Mouse (Mus musculus) kidney, adult 18-20 months (tissue): ENCODE results near the gene Fbxl21.

ENCODE experiments used
- DNase-seq: peaks from one replicate; pipeline ENCODE4 v3.0.0; 2021

Fbxl21 gene

DNA sequence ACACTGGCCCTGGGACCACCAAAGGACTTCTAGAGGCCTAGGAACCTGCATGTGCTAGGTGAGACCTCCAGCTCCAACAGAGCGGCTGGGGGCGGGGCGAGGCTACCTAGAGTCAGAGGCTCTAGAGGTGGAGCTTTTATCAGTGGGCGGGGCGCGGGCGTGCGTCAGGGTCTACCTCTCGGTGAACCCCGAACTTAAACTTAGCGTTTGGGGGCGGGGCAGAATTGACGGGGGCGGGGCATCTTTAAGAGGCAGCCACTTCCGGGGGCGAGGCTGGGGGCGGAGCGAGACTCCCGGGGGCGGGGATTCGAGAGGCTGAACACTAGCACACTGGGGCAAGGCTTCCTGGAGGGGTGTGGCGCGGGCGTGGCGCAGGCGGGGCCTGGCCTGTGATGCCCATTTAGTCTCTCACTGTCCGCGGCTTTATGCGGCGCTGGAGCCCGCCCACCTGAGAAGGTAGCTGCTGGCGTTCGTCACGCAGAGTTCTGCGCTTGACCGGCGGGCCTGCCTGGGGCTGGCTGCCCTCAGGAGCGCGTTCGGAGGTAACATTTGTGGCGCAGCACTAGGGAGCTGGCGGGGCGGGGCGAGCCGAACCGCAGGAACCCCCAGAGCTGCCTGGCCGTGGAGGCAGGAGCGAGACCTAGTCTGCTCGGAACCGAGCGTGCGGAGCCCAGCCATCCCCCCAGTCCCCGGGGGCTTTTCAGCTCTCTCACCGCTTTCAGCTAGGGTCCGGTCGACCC, at the start of gene Fbxl21:
Fbxl21 (plus strand) TSS at position 392 of the 740 bp plus-strand sequence.
- DNase-seq: peak; percentile 97

DNA sequence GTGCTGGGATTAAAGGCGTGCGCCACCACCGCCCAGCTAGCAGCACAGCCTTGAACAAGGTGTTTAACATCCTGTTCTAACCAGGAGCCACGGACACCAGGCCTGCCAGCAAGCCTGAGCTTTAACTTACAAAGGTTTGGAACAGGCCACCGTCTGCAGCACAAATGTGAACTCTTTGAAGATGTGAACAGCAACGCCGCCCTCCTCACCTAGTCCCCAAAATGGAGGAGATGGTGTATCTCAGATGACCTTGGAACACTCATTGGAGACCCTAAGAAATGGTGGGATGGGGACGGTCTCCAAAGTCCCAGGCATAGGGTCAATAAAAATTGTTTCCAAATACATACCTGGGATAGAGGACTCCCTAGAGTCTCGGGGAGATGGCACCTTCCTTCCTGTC, 49.6 kb upstream of the Fbxl21 start:
- no peak for DNase-seq

DNA sequence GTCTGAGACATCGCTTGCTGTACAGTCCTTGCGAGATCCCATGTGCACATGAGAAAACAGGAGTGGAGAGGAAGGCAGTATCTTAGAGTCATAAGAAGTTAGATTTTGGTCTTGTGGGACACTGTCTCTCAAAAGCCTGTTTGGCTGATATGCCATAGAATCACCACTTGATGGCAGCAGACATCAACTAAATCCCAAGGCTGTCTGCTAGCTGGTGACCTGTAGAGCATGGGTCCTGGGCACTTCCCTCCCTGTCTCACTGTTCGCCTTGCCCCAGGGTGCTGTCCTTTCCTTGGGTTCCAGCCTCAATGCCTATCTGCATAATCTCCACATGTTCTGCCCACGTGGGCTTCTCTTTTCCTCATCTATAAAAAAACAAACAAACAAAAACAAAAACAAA, 46.9 kb upstream of the Fbxl21 start:
- DNase-seq: peak; percentile 45

DNA sequence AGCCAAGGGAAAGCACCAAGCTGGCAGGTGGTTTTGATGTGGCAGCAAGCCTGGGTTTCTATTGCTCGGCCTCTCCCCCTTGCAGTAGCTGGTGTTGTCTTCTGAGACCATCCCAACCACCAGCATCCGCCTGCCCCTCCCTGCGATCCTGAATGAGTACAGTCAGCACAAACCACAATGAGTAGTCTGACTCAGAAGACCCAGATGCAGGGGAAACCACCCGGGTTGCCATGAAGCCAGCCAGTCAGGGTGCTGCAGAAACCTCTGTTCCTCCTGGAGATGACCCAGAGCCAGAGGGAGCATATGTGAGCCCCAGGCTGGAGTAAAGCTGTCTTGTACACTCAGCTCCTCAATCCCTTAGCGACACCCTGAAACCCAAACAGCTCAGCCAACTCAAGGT, 45.5 kb upstream of the Fbxl21 start:
- DNase-seq: no peak

DNA sequence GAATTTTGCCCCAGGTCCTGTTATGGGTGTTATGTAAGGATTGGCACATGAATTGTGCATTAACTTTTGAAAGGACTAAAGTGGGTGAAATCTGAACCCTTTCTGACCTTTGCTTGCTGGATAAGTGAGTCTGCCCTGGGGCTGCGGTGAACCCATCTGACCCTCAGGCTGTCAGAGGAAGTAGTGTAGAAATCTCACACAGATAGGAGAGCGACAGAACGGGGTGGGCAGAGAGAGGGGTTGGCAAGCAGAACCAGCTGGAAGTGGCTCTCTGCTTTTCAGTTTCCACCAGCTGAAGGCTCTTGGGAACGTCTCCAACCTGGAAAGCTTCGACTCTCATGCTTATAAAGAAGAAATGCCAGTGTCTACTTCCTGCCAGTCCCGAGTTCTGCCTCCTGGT, 45.0 kb upstream of the Fbxl21 start:
- peak; percentile 46 for DNase-seq

DNA sequence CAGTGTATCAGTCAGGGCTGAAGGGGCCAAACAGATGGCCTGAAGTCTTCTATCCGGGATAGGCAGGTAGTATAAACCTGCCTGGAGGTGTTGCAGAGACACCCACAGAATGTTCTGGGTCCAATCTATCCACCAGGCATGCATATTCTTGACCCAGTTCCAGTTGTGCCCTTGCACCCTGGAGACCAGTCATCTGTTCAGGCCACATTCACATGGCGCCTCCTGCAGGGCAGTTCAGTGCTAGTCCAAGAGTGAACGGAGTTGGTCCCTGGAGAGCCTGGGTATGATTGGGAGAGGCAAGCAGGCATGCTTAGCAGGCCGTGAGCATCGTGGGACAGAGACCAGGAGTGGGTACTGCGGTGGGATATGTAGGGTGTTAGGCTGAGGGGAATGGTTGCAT, 44.2 kb upstream of the Fbxl21 start:
- DNase-seq: no peak

DNA sequence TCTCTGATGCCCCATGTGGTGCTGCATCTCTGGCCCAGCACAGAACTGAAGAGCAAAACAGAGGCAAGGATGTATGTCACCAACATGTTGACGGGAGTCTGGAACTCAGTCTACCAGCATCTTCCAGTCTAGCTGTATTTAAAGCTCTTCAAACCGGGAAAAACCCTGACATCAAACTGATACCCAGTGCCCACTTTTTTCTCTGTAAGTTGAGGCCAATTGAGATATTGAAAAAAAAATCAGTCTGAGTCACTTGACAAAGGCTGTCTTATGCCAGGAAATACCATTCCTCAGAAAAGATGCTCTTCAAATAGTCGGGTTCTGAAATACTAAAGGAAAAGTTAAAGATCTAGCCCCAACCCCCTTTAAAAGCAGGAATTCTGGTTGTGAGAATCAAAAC, 40.1 kb upstream of the Fbxl21 start, which contains the start of gene Il9:
Il9 (minus strand) TSS at position 101 of the 400 bp plus-strand sequence.
- no peak for DNase-seq

DNA sequence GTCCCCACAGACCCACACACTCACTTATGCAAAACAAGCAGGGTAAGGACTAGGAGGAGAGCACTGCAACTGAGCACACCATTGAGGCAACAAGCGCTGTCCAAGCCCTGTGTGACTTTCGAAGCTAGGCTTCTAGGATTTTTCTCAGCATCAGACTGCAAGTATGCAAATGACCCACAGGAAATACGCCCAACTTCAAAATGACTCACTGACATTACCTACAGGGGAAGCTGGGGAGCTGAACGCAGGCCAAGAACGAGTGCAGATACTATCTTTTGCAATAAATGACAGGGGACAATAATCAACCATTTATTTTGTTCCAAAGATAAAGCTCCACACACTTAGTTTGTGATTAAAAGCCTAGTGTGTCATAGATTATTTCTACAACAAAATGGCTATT, 34.3 kb upstream of the Fbxl21 start:
- no peak for DNase-seq

DNA sequence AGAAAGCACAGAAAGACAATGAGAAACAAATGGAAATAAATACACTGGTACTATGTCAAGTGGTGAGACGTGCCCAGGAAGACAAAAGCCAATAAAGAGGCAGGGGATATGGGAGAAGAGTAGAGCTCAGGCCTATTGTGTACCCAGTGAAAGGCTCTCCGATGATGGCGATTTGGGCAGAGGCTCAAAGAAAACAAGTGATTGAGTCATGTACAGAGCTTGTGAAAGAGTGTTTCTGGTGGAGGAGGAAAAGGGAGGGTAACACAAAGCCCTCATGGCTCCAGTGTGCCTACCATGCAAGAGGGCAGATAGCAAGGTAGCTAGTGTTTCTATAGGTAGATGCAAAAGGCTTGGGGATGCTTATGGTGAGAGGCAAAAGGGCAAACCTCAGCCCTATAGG, 27.8 kb upstream of the Fbxl21 start:
- DNase-seq: no peak

DNA sequence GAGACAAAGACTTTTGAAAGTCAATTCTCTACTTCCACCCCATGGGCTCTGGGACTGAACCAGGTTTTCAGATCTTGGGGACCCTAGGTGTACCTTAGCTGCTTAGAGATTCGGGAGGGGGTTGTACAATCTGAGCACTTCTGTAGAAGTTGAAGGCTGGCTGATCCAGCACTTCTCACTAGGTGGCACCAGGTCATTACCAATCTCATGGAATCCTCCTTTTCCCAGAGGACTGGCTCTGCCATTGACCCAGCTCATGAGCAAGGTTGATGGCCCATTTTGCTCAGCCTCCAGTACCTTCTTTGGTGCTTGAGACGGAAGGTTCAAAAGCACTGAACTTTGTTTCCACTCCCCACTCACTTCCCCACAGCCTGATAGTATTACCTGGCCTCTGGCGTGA, 22.1 kb upstream of the Fbxl21 start:
- DNase-seq: peak; percentile 20

DNA sequence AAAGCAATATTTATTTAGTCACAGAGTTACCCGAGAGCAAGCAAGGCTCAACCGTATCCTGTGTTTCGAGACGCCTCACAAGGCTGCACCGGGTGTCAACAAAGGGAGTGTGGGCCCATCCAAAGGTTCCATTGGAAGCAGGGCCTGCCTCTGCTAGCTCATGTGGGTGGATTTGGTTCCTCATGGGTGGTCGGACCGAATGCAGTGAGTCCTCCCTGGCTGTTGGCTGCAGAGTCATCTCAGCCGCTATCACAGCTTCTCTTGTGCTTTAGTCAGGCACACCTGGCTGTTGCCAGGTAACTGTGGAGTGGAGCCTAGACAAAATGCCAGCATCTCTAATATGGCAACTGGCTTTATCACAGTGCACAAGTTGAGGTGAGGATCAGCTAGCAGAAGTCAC, 21.6 kb upstream of the Fbxl21 start:
- no peak for DNase-seq

DNA sequence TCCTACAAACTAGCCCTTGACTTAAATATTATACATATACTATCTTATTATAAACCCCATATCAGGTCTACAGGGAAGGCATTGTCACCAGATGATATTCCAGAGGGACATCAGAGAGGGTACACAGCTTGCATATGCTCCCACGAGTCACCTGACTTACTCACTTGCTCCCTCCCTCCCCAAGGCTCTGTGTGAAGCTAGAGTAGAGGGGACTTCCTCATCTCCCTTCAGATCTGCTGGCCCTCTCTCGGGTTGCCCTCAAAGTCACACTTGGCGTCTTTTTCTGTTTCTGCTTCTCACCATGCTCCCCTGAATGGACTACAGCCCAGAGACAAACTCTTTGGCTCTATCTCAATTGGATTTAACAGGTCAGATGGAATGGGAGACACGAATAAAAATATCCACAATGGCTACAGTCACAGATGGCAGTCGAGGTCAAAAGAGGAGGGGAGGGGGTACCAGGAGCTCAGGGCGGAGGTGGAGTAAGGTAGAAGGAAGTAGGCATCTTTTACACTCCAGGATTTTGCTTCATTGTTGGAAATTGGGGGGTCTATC, 20.3 kb upstream of the Fbxl21 start:
- DNase-seq: no peak

DNA sequence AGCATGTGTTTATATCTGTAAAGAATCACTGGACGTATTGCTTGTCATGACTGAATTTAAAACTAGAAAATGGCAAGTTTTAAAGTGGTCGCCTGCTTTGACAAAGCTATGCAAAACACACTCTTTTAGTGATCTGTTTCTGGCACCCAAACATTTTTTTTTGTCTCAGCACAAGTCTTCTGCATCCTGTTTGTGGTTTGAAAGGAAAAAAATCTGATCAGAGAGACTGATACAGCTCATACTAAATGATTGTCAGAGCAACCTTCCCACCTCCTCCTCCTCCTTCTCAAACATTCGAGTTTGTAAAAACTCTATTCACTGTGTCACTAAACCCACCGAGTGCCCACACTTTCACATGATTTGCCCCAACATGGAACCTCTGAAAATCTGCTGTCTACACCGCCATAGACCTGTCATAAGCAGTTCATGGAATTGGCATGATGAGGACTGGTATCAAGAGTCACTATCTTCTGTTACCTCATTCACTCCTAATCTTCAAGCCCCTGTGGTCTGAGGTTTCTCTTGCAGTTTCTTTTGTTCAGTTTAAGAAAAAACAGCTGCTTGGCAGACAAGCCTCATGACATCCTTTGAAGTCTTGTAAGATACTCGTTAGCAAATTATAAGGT, 15.3 kb upstream of the Fbxl21 start:
- no peak for DNase-seq

DNA sequence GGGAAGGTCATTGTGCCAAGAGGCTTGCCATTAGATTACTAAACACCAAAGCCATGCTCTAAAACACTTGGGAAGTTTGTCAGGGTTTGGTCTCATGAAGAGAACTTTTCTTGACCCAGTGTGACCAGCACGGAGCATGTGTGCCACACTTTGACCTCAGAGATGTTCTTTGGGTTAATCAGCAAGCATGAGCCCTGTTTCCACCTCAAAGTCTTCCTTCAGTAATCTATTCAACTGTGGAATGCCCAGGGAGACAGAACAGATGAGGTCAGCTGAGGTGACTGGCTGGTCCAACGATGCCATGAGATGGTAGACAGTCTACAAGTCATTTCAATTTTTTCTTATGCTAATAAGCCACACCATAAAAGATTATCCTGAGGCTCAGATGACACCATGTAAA, 12.5 kb upstream of the Fbxl21 start:
- peak; percentile 18 for DNase-seq

DNA sequence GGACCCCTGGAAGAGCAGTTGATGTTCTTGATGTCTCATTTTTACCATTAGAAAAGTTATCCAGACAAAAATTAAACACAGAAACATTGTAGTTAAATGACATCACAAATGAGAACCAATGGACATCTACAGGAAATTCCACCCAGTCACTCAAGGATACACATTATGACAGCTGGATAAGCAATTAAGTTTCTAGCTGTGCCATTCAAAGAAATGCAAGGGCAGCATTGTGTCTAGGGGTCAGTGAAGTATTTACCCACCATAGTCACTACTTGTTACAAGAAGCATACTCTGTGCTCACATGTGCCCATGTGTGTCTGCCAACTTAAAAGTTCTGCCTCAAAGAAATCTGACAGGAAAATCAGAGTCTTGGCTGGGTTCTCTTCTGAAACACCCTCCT, 8.7 kb upstream of the Fbxl21 start:
- DNase-seq: no peak

DNA sequence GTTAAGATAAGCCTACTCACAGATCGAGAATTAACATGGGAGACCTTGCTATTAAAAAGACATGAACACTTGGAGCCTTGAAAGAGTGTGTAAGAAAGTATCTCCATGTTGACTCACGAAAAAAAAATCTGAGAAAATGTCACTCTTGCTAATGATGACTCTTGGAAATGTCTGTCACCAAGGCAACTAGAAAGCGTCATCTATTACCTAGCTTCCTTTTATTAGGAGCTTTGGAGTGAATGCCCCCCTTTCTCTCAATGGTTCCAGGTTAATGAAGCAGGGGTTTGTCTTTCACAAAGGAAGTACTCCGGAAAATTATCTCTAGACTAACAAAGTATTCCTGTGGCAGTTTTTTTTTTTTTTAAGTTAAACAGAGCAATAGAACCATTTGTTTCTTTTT, 6.0 kb upstream of the Fbxl21 start:
- no peak for DNase-seq

DNA sequence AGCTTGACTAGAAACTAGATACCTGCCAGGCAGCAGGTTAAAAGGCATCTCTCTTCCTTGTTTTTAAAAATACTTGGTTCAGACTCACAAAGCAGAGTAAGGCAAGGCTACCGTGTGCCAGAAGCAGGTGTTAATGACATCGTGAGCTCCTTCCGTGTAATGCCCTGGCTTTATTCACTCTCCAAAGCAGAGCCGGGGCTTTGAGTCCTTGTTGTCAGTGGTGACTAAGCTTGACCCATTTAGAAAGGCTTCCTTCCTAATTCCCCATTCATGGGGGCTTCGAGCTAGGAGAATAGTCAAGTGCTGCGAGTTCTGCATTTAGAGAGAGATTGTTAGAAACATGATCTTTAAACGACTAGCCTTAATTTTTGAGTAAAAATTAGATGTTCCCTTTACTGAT, 5.5 kb upstream of the Fbxl21 start:
- DNase-seq: no peak

DNA sequence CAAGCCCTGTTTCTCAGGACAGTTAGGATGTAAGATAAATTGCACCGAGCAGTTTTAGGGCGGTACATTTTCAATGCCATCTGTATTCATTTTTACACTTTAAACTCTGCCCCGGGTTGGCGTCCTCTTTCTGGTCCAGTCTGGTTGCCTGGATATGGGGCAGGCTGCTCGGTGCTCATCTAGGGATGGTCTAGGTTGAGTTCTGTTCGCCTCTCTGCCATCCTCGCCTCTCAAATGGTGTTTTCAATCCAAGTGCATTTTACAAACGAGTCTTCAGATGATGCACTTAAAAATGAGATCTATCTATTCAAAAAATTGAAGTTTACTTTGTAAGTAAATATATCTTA, 522 bp downstream of the Fbxl21 start:
- no peak for DNase-seq

DNA sequence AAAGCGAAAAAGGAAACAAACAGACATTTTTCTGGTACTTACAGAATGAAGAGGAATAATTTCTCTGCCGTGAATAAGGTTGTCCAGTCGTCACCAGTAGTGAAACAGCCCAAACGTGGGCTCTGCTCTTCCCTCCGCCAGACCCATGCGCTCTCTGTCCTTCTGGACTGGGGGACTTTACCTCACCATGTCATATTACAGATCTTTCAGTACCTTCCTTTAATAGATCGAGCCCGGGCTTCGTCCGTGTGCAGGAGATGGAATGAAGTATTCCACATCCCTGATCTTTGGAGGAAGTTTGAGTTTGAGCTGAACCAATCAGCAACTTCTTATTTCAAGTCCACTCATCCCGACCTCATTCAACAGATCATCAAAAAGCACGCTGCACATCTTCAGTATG, 4.6 kb downstream of the Fbxl21 start:
- DNase-seq: no peak

DNA sequence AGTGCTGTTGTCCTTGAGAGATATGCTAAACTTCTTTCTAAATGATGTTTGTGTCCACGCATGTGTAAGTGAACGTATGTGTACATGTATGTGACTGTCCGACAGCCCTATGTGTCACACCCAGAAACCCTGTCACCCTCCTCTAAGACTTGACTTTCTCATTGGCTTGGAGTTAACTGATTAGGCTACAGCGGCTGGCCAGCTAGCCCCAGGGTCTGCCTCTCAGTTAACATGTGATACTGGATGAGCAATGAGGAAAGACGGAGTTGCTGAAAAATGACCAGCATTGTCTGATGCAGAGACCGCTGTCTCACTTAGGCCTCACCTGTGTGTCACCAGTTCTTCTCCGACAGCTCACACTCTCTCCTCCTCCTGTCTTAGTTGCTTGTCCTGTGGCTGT, 5.6 kb downstream of the Fbxl21 start:
- no peak for DNase-seq

DNA sequence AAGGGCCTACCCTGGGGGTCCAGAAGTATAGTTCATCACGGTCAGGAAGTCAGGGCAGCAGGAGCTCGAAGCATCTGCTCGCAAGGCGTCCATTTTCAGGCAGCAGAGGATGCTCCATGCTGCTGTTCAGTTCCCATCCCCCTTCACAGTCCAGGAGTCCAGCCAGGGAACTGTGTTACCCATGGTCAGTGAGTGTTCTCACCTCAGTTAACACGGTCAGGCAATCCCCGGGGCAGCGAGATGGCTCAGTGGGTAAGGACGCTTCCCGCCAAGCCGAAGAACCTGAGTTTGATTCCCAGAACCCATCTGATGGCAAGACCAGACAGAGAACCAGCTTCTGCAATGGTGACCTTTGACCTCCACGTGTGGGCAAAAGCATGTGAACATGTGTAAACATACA, 6.0 kb downstream of the Fbxl21 start:
- DNase-seq: no peak

DNA sequence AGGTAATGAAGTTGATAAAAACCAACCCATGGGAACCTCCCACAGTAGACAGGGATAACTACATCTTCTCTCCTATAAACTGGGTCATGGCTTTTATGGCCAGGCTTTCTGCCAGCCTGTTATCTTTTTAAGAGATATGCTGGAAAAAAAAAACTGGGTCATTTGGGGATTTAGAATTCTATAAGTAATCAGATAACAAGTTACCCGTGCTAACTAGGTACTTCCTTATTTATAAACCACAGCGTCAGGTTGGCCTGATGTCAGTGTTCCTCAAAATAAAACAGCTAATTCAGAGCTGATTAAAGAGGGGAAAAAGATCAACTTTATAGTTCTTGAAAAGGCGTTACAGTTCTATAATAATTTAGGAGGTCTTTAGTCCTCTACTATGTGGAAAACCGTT, 6.8 kb downstream of the Fbxl21 start:
- DNase-seq: no peak

DNA sequence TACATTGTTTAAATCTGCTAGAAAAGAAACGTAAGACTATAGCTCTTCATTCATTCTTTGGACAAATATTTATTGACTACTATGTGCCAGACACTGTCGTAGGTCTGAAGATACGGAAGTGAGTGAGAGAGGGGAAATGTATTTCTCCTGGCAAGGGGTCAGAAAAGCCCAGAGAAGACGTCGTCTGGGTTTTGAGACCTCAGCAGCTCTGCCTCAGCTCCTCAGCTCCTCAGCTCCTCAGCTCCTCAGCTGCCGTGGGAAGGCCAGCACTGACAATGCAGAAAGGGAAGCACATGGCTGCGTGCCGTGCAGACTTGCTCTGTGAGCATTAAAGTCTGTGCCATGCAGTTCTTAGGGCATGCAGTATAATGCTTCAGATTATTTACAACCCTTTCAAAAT, 7.4 kb downstream of the Fbxl21 start:
- DNase-seq: no peak

DNA sequence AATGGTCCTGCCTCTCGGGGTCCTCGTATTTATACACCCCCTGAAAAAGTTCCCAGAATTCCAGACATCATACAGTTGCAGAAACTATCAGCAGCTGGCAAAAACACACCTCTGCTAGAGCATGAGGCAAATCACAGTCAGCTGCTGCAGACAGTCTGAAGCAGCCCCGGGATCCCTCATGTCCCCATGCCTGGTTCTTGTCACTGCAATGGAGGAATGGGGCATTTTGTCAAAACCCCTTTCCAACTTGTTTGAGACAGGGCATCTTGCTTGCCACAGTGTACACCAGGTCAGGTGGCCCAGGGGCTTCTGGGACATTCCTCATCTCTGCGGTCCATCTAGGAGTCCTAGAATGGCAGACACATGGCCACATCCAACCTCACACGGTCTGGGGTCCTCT, 12.7 kb downstream of the Fbxl21 start:
- DNase-seq: no peak

DNA sequence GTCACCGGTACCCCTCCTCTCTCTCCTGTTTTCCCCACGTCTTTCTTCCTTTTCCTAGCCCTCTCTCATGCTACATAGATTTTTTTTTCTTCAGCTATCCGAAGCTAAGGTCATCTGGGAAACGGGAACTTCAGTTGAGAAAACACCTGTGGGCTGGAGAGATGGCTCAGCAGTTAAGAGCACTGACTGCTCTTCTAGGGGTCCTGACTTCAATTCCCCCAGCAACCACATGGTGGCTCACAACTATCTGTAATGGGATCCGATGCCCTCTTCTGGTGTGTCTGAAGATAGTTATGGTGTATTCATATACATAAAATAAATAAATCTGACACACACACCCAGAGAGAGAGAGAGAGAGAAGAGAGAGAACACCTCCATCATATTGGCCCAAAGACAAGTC, 13.3 kb downstream of the Fbxl21 start:
- no peak for DNase-seq
